Mouse (Mus musculus): ENCODE results near the gene Nav2. TPM values are rescaled to one million over a fixed set of nuclear protein-coding genes. Genes with fewer than 3 reads are reported as not detected.
A peak's percentile ranks its signal among the peaks of the same experiment; 100 is the strongest.

Nav2 gene
- polyA plus RNA-seq, 1 experiment from 2014 or later = 12.4 TPM

- Histone ChIP-seq H3K9ac (replicated peaks) (no peak overlapping the region), H3K9me3 (no peaks in the 10 kb centered on the region), H3K27ac (no peak overlapping the region), H3K27me3 (no peaks in the 10 kb centered on the region), H3K36me3 (no peaks in the 10 kb centered on the region), H3K4me1 (replicated peaks) (no peaks in the 10 kb centered on the region), H3K4me3 (replicated peaks) (no peak overlapping the region), H3K4me2 (no peak overlapping the region)
- 79% methylated on average over 7 of the region's 7 CpGs for WGBS
- ATAC-seq (ENCODE audit: insufficient number of reproducible peaks, insufficient read depth, low FRiP score, low TSS enrichment, low read depth) = no peak
These were observed 301.0 kb downstream of the Nav2 start for GRCm38 (mm10) chr7:49209526-49209925.

GRCm38 (mm10) chr7:49210721-49211120 lies 302.2 kb downstream of the Nav2 start:
- H3K36me3 ChIP-seq = no peaks in the 10 kb centered on the region
- no peaks in the 10 kb centered on the region for H3K27me3 ChIP-seq
- no peak overlapping the region for H3K4me2 ChIP-seq
- ATAC-seq (ENCODE audit: insufficient number of reproducible peaks, insufficient read depth, low FRiP score, low TSS enrichment, low read depth) = no peak
- H3K27ac ChIP-seq = no peak overlapping the region
- no peaks in the 10 kb centered on the region for H3K9me3 ChIP-seq
- no peaks in the 10 kb centered on the region for H3K4me1 ChIP-seq (replicated peaks)
- H3K4me3 ChIP-seq (replicated peaks) = no peak overlapping the region
- WGBS = 93% methylated on average over 8 of the region's 8 CpGs
- H3K9ac ChIP-seq (replicated peaks) = no peak overlapping the region

DNA sequence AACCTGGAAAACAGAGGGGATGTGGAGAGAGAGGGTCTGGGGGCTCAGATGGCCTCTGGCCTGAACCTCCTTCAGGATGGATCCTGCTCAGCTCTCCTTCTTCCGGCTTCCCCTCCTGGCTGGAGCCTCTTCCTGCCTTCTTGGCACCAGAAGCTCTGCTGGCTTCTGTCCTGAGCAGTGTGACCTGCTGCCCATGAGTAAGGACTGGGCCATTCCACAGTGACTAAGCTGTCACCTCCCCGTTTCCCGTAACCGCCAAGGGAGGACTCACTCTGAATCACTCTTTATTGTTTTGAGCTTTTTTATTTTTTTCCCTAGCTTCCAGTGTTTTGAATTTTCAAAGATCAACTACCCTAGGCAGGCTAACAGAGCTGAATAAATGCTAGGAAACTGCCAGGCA lies 304.5 kb downstream of the Nav2 start:
- 81% methylated on average over 4 of the region's 4 CpGs for WGBS
- H3K27ac ChIP-seq = no peak overlapping the region
- ATAC-seq (ENCODE audit: insufficient number of reproducible peaks, insufficient read depth, low FRiP score, low TSS enrichment, low read depth) = no peak
- no peak overlapping the region for H3K9ac ChIP-seq (replicated peaks)
- peaks cover 8% of the 10 kb centered on the region for H3K4me1 ChIP-seq (replicated peaks)
- no peaks in the 10 kb centered on the region for H3K27me3 ChIP-seq
- no peak overlapping the region for H3K4me3 ChIP-seq (replicated peaks)
- H3K4me2 ChIP-seq = no peak overlapping the region
- no peaks in the 10 kb centered on the region for H3K9me3 ChIP-seq
- no peaks in the 10 kb centered on the region for H3K36me3 ChIP-seq

GRCm38 (mm10) chr7:49217786-49218185 lies 309.3 kb downstream of the Nav2 start:
- 33% methylated on average over 6 of the region's 6 CpGs for WGBS
- H3K4me2 ChIP-seq = no peak overlapping the region
- H3K9ac ChIP-seq (replicated peaks) = no peak overlapping the region
- no peaks in the 10 kb centered on the region for H3K36me3 ChIP-seq
- peaks cover 4% of the 10 kb centered on the region; the same call in 1 of the 2 replicates for H3K9me3 ChIP-seq
- H3K27me3 ChIP-seq = no peaks in the 10 kb centered on the region
- no peak overlapping the region for H3K4me3 ChIP-seq (replicated peaks)
- 0 out of 2 replicates have a peak overlapping the region, but pooled peaks have one; percentile 17 for H3K27ac ChIP-seq
- ATAC-seq (ENCODE audit: insufficient number of reproducible peaks, insufficient read depth, low FRiP score, low TSS enrichment, low read depth) = 0 out of 2 replicates have a peak, but pooled peaks have one; percentile 23
- peaks cover 13% of the 10 kb centered on the region for H3K4me1 ChIP-seq (replicated peaks)

- no peak for ATAC-seq (ENCODE audit: insufficient number of reproducible peaks, insufficient read depth, low FRiP score, low TSS enrichment, low read depth)
- H3K4me2 ChIP-seq = no peak overlapping the region
- no peaks in the 10 kb centered on the region; the same call in 1 of the 2 replicates for H3K4me1 ChIP-seq (replicated peaks)
- no peaks in the 10 kb centered on the region for H3K36me3 ChIP-seq
- no peak overlapping the region for H3K4me3 ChIP-seq (replicated peaks)
- peaks cover 4% of the 10 kb centered on the region; the same call in 1 of the 2 replicates for H3K9me3 ChIP-seq
- H3K9ac ChIP-seq (replicated peaks) = no peak overlapping the region
- no peak overlapping the region for H3K27ac ChIP-seq
- no peaks in the 10 kb centered on the region for H3K27me3 ChIP-seq
- 75% methylated on average over 5 of the region's 5 CpGs for WGBS
These were observed 317.2 kb downstream of the Nav2 start for GRCm38 (mm10) chr7:49225741-49226140.

DNA sequence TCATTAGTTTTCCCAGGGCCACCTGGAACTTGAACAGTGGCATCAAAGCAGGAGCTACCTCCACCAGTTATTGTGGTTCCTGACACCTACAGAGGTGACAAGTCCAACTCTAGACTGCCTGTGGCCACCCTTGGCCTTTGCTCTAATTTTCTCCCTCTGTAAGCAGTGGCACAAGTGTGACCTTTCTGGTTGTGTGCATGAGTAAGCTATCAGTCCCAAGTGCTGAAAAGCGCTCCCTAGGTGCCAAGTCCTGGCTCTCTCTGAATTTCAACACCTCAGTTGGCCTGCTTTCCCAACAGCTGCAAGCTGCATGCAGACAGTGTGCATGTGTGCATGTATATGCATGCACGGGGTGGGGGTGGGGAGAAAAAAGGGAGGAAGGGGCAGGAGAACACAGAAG lies 324.5 kb downstream of the Nav2 start:
- WGBS = 85% methylated on average over 2 of the region's 2 CpGs
- Histone ChIP-seq H3K27me3 (no peaks in the 10 kb centered on the region), H3K4me3 (replicated peaks) (no peak overlapping the region), H3K27ac (no peak overlapping the region), H3K9me3 (no peaks in the 10 kb centered on the region), H3K9ac (replicated peaks) (no peak overlapping the region), H3K36me3 (no peaks in the 10 kb centered on the region), H3K4me2 (no peak overlapping the region), H3K4me1 (replicated peaks) (no peaks in the 10 kb centered on the region)
- no peak for ATAC-seq (ENCODE audit: insufficient number of reproducible peaks, insufficient read depth, low FRiP score, low TSS enrichment, low read depth)

DNA sequence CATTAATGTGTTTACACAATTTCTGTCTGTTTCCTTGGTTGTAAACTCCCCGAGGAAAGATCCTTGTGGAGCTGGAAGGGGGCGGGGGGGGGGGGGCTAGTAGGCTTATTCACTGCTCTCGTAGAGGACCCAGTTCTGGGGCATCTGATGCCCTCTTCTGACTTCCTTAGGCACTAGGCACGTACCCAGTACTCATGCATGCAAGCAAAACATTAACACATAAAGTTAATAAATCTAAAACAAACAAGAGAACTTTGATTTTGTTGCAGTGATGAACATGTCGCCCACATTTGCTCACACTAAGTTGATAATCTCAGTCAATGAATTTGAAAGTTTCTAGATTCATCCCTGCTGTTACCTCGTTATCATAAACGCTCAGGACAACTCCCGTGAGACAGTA lies 325.8 kb downstream of the Nav2 start:
- H3K9me3 ChIP-seq = no peaks in the 10 kb centered on the region
- H3K27me3 ChIP-seq = no peaks in the 10 kb centered on the region
- no peak overlapping the region for H3K4me2 ChIP-seq
- H3K36me3 ChIP-seq = no peaks in the 10 kb centered on the region
- H3K4me1 ChIP-seq (replicated peaks) = no peaks in the 10 kb centered on the region
- H3K4me3 ChIP-seq (replicated peaks) = no peak overlapping the region
- no peak for ATAC-seq (ENCODE audit: insufficient number of reproducible peaks, insufficient read depth, low FRiP score, low TSS enrichment, low read depth)
- 68% methylated on average over 8 of the region's 8 CpGs for WGBS
- H3K9ac ChIP-seq (replicated peaks) = no peak overlapping the region
- no peak overlapping the region for H3K27ac ChIP-seq

- ATAC-seq (ENCODE audit: insufficient number of reproducible peaks, insufficient read depth, low FRiP score, low TSS enrichment, low read depth) = no peak
- Histone ChIP-seq H3K4me3 (replicated peaks) (no peak overlapping the region), H3K4me1 (replicated peaks) (no peaks in the 10 kb centered on the region), H3K27me3 (no peaks in the 10 kb centered on the region), H3K36me3 (no peaks in the 10 kb centered on the region), H3K27ac (no peak overlapping the region), H3K9me3 (no peaks in the 10 kb centered on the region), H3K9ac (replicated peaks) (no peak overlapping the region), H3K4me2 (no peak overlapping the region)
- 72% methylated on average over 9 of the region's 9 CpGs for WGBS
These were observed 326.8 kb downstream of the Nav2 start for GRCm38 (mm10) chr7:49235271-49235681.

DNA sequence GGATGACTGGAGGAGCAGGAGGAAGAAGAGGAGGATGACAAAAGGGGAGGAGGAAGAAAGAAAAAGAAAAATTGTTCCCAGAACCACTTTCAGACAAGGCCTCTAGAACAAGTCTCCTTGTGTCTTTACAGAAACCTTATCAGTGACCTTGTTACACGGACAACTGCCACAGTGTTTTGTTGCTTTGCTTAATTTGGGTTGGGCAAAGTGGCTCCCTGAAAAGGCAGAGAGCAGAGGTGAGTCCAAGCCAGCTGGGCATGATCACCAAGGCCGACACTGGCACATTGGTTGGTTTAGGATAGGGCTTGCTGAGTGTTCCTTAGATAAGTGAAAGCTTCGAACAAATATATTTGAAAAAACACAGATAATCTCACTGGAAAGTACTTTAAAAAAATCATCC lies 327.3 kb downstream of the Nav2 start:
- Histone ChIP-seq H3K9me3 (no peaks in the 10 kb centered on the region), H3K4me3 (replicated peaks) (no peak overlapping the region), H3K9ac (replicated peaks) (no peak overlapping the region), H3K4me2 (no peak overlapping the region), H3K4me1 (replicated peaks) (no peaks in the 10 kb centered on the region), H3K36me3 (no peaks in the 10 kb centered on the region), H3K27me3 (no peaks in the 10 kb centered on the region), H3K27ac (no peak overlapping the region)
- 78% methylated on average over 3 of the region's 3 CpGs for WGBS
- no peak for ATAC-seq (ENCODE audit: insufficient number of reproducible peaks, insufficient read depth, low FRiP score, low TSS enrichment, low read depth)

- Histone ChIP-seq H3K4me3 (replicated peaks) (no peak overlapping the region), H3K9ac (replicated peaks) (no peak overlapping the region), H3K9me3 (no peaks in the 10 kb centered on the region), H3K4me1 (replicated peaks) (0 out of 2 replicates have a peak, but pooled peaks cover 2% of the 10 kb centered on the region), H3K27me3 (no peaks in the 10 kb centered on the region), H3K4me2 (no peak overlapping the region), H3K36me3 (no peaks in the 10 kb centered on the region), H3K27ac (no peak overlapping the region)
- ATAC-seq (ENCODE audit: insufficient number of reproducible peaks, insufficient read depth, low FRiP score, low TSS enrichment, low read depth) = no peak
- 88% methylated on average over 7 of the region's 7 CpGs for WGBS
These were observed 331.9 kb downstream of the Nav2 start for GRCm38 (mm10) chr7:49240461-49240860.

GRCm38 (mm10) chr7:49241229-49241751 lies 332.8 kb downstream of the Nav2 start:
- Histone ChIP-seq H3K36me3 (no peaks in the 10 kb centered on the region), H3K27ac (no peak overlapping the region), H3K27me3 (peaks cover 3% of the 10 kb centered on the region), H3K4me1 (replicated peaks) (peaks cover 5% of the 10 kb centered on the region; the same call in 1 of the 2 replicates), H3K9ac (replicated peaks) (no peak overlapping the region), H3K9me3 (no peaks in the 10 kb centered on the region), H3K4me2 (no peak overlapping the region), H3K4me3 (replicated peaks) (no peak overlapping the region)
- no peak for ATAC-seq (ENCODE audit: insufficient number of reproducible peaks, insufficient read depth, low FRiP score, low TSS enrichment, low read depth)
- 67% methylated on average over 3 of the region's 3 CpGs for WGBS

- no peak for ATAC-seq (ENCODE audit: insufficient number of reproducible peaks, insufficient read depth, low FRiP score, low TSS enrichment, low read depth)
- WGBS = 52% methylated on average over 5 of the region's 5 CpGs
- H3K36me3 ChIP-seq = no peaks in the 10 kb centered on the region
- H3K4me1 ChIP-seq (replicated peaks) = peaks cover 14% of the 10 kb centered on the region
- no peak overlapping the region for H3K4me3 ChIP-seq (replicated peaks)
- no peaks in the 10 kb centered on the region for H3K9me3 ChIP-seq
- no peak overlapping the region for H3K9ac ChIP-seq (replicated peaks)
- H3K4me2 ChIP-seq = no peak overlapping the region
- H3K27me3 ChIP-seq = peaks cover 12% of the 10 kb centered on the region
- no peak overlapping the region for H3K27ac ChIP-seq
These were observed 333.7 kb downstream of the Nav2 start for GRCm38 (mm10) chr7:49242261-49242660.

Data from limb, embryonic 12.5 days (tissue).